Mouse (Mus musculus) ES-Bruce4 (cell line): ENCODE measurements around the gene Zmynd19. TPM values are rescaled to one million over a fixed set of nuclear protein-coding genes. Genes with fewer than 3 reads are reported as not detected.
"Not testable (repeated sequence)": the region's sequence is repeated elsewhere in the genome, so short reads cannot be mapped to it uniquely, and the experiment has no call there.

ENCODE experiments used
- H3K27ac ChIP-seq: 2 replicates; pipeline ENCODE4 v1.5.1; 2012; ENCODE audit warnings: low read length, inconsistent platforms; ENCODE audit not compliant: insufficient read depth
- H3K27me3 ChIP-seq: 2 replicates; pipeline ENCODE4 v1.6.1; 2012; ENCODE audit warnings: mild to moderate bottlenecking, low read length, inconsistent platforms; ENCODE audit not compliant: control insufficient read depth, poor library complexity, insufficient read depth, severe bottlenecking
- H3K36me3 ChIP-seq: 2 replicates; pipeline ENCODE4 v1.6.1; 2012; ENCODE audit warnings: inconsistent platforms, mild to moderate bottlenecking, low read length, moderate library complexity; ENCODE audit not compliant: control insufficient read depth, poor library complexity, insufficient read depth, severe bottlenecking
- H3K4me1 ChIP-seq: one replicate; pipeline ENCODE4 v1.8.1; 2011; ENCODE audit warnings: low read length; ENCODE audit not compliant: control insufficient read depth, insufficient read depth
- H3K4me3 ChIP-seq: 2 replicates; pipeline ENCODE4 v1.5.1; 2011; ENCODE audit warnings: low read depth, mild to moderate bottlenecking, low read length
- H3K9ac ChIP-seq: 2 replicates; pipeline ENCODE4 v1.6.1; 2012; ENCODE audit warnings: low read depth, mild to moderate bottlenecking, inconsistent platforms; ENCODE audit not compliant: poor library complexity, severe bottlenecking
- H3K9me3 ChIP-seq: replicated peaks from 2 replicates; pipeline ENCODE4 v1.6.1; 2012; ENCODE audit warnings: mild to moderate bottlenecking, low read length, inconsistent platforms; ENCODE audit not compliant: control insufficient read depth, poor library complexity, insufficient read depth, severe bottlenecking
- CTCF ChIP-seq: IDR thresholded peaks from one replicate; pipeline ENCODE4 v1.8.1; 2011; ENCODE audit warnings: low read depth, low read length
- EP300 ChIP-seq: IDR thresholded peaks from 2 replicates; pipeline ENCODE4 v1.6.1; 2011; ENCODE audit warnings: low read depth, low read length; ENCODE audit not compliant: insufficient read depth
- POLR2A ChIP-seq: IDR thresholded peaks from one replicate; pipeline ENCODE4 v1.8.1; 2011; ENCODE audit warnings: low read length; ENCODE audit not compliant: insufficient read depth
- polyA plus RNA-seq: library from polyadenylated mRNA; stranded (reverse); fragments of >200 nt; gene quantifications from 2 replicates; pipeline ENCODE4 v1.2.4, GENCODE M21; 2011; ENCODE audit warnings: low read depth; ENCODE audit not compliant: missing spikeins, insufficient read depth, insufficient read length

Zmynd19 gene
- polyA plus RNA-seq, 1 experiment = 64.7 TPM

- Histone ChIP-seq H3K9ac (peak overlapping the region; percentile 72), H3K36me3 (no peaks in the 10 kb centered on the region), H3K27ac (no peak overlapping the region), H3K4me3 (peak overlapping the region; percentile 87), H3K9me3 (no peaks in the 10 kb centered on the region), H3K4me1 (no peaks in the 10 kb centered on the region), H3K27me3 (no peaks in the 10 kb centered on the region)
- TF ChIP-seq CTCF (no peak), EP300 (no peak), POLR2A (no peak)
These were observed 15.1 kb upstream of the Zmynd19 start for GRCm38 (mm10) chr2:24934441-24934963.

DNA sequence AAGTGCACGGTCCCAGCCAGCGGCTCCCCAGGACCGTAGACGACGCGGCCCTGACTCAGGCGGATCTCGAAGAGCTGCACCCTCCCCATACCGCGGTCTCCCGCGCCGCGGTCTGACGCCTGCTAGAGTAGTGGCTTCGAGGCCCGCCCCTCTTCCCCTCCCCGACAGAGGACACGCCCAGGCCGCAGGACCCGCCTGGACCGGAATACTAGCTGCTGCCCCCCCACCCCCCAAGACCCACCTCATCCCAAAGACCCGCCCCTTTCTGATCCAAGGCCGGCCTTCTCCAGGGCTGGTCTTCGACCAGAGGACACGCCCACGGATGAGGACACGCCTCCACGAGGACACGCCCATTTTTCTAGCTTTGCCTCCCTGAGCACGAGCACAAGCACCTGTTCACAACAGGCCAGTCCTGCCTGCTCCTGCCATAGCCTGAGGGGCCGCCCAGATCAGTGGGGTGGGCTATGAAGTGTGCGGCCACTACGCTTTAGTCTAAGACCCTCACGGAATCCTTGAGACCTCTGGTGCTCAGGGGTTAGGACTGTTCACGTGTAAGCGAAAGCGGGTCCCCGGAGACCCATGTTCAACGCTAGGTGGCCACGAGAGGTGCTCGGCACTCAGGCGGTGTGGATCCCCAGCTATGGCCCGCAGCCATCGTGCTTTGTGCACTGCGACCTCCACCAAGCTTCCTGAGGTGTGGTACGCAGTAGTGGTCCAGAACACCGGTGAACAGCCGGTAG, 14.4 kb upstream of the Zmynd19 start, which contains the start of gene Arrdc1:
Gene Arrdc1, minus strand, starts transcription at position 196 of the 740 bp plus-strand sequence.
- H3K36me3 ChIP-seq = no peaks in the 10 kb centered on the region
- no peaks in the 10 kb centered on the region for H3K9me3 ChIP-seq
- peak within 1 kb of the TSS; percentile 72 for H3K9ac ChIP-seq
- H3K27me3 ChIP-seq = no peaks in the 10 kb centered on the region
- no peaks in the 10 kb centered on the region for H3K4me1 ChIP-seq
- peak within 1 kb of the TSS; percentile 87 for H3K4me3 ChIP-seq
- H3K27ac ChIP-seq = peak within 1 kb of the TSS; percentile 57
- peak; percentile 97 for TF ChIP-seq POLR2A
- peak; percentile 5; the same call in 1 of the 2 replicates for TF ChIP-seq EP300
- no peak for TF ChIP-seq CTCF

DNA sequence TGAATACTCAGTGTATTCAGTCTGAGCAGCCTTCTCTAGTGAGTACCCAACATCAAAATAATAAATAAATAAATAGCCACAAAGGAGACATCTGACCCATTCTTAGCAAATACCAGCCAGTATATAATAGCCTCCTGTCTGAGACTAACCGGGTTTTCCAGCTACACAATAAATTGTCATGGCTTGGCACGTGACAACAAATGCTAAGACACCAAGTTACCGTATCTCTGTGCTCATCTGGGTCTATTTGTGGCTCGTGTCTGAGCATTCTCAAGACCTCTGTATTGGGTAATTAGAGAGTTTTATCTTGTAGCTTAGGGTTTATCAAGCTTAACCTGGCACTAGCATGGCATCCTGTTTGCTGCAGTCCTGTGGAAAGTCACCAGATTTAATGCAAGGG, 7.5 kb upstream of the Zmynd19 start:
- H3K36me3 ChIP-seq = no peaks in the 10 kb centered on the region
- no peak overlapping the region for H3K27ac ChIP-seq
- H3K27me3 ChIP-seq = no peaks in the 10 kb centered on the region
- TF ChIP-seq CTCF = no peak
- no peak for TF ChIP-seq EP300
- no peak for TF ChIP-seq POLR2A
- H3K4me1 ChIP-seq = no peaks in the 10 kb centered on the region
- H3K4me3 ChIP-seq = no peak overlapping the region
- H3K9me3 ChIP-seq = no peaks in the 10 kb centered on the region
- H3K9ac ChIP-seq = no peak overlapping the region

DNA sequence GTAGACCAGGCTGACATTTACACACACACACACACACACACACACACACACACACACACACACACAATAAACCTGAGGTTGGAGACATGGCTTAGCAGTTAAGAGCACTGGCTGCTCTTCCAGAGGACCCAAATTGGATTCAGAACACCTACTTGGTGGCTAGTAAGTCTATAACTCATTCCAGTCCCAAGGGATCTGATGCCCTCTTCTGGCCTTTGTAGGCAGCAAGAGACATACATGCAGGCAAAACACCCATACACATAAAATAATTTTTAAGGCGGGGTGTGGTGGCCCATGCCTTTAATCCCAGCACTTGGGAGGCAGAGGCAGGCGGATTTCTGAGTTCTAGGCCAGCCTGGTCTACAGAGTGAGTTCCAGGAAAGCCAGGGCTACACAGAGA, 5.3 kb upstream of the Zmynd19 start:
- not testable (repeated sequence) for H3K27ac ChIP-seq, H3K4me3 ChIP-seq, H3K36me3 ChIP-seq, H3K4me1 ChIP-seq, H3K9ac ChIP-seq, H3K9me3 ChIP-seq, H3K27me3 ChIP-seq

GRCm38 (mm10) chr2:24950189-24950535, 570 bp downstream of the Zmynd19 start:
- TF ChIP-seq POLR2A = no peak
- TF ChIP-seq EP300 = no peak
- no peak for TF ChIP-seq CTCF
- H3K9me3 ChIP-seq = no peaks in the 10 kb centered on the region
- H3K4me3 ChIP-seq = peak overlapping the region; percentile 93
- H3K4me1 ChIP-seq = no peaks in the 10 kb centered on the region
- peaks cover 36% of the 10 kb centered on the region for H3K36me3 ChIP-seq
- no peak overlapping the region for H3K27ac ChIP-seq
- peak overlapping the region; percentile 95 for H3K9ac ChIP-seq
- no peaks in the 10 kb centered on the region for H3K27me3 ChIP-seq

GRCm38 (mm10) chr2:24952537-24953055, 3.0 kb downstream of the Zmynd19 start:
- no peak overlapping the region for H3K9ac ChIP-seq
- TF ChIP-seq POLR2A (no peak), CTCF (no peak), EP300 (no peak)
- H3K4me3 ChIP-seq = no peak overlapping the region
- H3K9me3 ChIP-seq = no peaks in the 10 kb centered on the region
- H3K27ac ChIP-seq = no peak overlapping the region
- no peaks in the 10 kb centered on the region for H3K27me3 ChIP-seq
- no peaks in the 10 kb centered on the region for H3K4me1 ChIP-seq
- H3K36me3 ChIP-seq = peaks cover 56% of the 10 kb centered on the region
